Mouse (Mus musculus) liver, adult (tissue): ENCODE results near the gene Dydc2.

Experiments
- GATA4 ChIP-seq: IDR thresholded peaks from 2 replicates; pipeline ENCODE4 v1.6.1; 2014; ENCODE audit warnings: mild to moderate bottlenecking, low read length; ENCODE audit not compliant: insufficient replicate concordance

Gene Dydc2

DNA sequence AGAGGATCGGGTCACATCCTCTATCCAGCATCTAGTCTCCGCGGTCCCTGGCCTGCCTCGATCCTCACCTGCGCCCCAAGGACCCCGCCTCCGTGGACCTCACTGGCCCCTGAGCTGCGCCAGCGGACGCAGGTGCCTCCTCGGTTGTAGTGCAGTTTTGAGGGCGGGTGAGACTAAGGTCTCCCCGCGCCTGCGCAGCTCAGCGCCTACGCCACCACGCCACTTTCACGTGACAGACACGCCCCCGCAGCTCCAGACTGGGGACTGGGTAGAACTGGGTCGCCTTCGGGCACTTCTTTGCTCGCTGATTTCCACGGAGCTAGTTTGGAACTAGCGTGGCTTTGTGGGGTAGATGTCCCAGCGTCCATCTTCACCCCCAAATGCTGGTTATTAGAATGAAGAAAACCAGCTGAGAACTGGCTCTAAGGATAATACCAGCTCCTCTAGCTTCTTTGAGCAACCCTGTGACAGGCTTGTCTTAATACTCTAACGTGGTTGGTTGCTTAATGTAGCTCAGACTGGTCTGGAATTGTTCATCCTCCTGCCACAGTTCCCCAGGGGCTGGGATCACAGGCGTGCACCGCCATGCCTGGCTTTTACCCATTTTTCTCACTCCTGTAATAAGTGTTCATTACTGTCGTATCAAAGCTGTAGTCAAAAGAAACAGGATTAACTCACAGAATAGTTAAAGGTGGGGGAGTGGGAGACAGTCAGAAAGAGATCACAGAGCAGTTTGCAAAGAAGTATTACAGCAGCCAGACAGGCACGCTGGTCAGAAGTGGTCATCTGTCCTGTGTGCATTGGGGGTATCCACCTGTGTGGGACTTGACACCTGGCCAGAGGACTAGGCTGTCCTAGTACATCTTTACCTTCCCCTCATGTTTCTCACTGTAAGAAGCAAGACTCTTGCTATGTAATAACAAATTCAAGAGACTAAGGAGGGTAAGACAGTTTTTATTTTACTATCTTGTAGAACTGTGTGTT lies 55.1 kb downstream of the Dydc2 start, which contains the start of gene Fam213a:
Fam213a (minus strand) TSS at position 159 of the 984 bp plus-strand sequence.
- no peak for TF ChIP-seq GATA4

DNA sequence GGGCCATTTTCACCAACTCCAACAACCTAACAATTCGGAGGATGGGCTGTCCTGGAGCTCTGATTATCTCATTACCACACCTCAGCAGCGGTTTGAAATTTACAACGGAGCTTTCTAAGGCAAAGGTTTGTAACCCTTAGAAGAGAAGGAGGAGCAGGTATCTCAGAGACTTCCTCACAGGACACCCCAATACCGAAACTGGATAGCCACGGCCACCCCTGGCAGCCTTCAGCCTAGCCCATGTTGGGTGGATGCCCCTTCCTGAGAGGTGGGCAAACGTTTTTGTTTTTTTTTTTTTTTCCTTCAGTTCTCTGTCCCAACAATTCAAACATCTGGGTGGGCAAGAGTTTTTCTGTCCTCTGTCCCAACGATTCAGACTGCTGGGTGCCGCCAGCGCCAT lies 55.9 kb downstream of the Dydc2 start:
- no peak for TF ChIP-seq GATA4

DNA sequence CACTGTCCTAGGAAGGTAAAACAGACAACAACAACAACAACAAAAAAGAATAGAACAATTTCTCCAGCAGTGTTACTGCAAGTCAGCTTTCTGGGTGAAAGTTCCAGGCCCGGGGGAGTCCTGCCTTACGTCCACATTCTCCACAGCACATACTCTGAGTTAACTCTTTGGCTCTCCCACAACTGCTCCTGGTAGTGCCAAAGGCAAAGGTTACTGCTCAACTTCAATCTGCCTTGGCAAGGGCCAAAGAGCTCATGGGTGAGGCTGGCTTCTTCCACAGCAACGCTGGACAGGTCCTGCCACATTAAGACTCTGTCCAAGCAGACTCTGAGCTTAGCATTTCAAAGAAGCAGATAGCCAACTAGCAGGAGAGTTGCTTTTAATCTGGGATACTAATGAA lies 57.1 kb downstream of the Dydc2 start:
- TF ChIP-seq GATA4: no peak

DNA sequence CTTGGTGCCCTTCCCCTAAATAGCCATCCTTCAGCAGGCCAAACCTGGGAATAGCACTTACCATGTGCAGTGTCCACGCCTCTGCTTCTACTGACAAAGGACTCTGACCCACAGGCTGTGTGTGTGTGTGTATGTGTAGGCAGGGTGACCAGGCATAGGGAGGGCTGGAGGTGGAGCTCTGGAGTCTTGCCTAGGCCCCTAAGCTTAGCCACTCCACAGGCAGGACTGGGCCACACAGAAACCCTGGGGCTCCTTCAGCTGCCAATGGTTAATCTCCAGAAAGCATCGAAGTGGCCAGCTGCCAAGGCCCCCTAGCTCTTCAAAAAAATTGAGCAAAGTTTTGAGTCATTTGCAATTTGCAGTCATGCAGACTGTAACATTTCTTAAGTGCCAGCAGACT lies 60.9 kb downstream of the Dydc2 start:
- no peak for TF ChIP-seq GATA4

DNA sequence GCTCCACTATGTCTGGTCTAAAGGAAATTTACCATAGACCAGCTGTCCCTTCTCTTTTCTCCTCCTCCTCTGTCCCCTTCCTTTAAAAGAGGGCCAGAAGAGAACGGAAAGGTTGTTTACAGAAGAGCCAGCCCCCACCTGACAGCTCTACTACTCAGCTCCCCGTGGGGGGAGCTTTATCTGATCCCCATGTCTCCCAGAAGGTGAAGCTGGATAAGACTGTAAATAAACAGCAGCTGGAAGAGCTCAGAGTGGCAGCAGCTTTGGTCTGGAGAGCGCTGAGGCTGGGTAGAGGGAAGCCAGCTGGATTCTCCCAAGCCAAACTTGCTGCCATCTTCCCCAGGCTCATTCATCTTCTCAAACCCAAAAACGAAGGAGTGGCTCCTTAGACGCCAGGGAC lies 61.4 kb downstream of the Dydc2 start:
- TF ChIP-seq GATA4: no peak

DNA sequence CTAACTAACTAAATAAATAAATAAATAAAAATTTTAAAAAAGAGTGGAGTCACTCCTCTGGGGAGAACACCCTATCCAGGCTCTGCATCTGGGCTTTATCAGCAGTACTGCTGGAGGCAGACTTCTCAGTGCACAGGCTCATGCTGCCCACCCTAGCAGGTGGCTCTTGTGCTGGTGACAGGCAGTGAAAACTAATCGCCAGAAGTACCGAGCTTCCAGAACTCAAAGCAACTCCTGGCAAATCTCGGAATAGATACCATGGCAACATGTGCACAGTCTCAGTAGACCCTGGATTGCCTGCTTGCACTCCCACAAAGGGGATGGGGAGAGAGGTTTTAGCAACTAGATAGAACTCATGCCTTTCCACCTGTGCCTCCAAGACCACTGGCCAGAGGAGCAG lies 62.1 kb downstream of the Dydc2 start:
- no peak for TF ChIP-seq GATA4

DNA sequence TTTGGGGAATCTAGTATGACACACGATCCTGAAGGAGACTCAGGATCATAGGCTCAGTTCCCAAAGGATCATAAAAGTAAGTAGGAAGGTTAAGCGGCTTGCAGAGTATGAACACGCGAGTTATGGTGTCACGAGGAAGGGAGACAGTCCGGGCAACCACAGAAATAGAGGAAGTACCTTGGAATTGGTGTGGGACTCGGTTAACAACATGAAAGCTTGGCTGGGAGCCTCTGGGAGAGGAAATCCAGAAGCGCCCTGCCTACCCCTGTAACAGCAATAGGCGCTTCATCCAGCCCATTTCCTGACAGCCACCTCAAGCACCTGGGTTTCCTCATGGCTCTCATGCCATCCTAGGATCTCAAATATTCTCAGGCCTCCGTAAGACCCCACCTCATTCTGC lies 62.7 kb downstream of the Dydc2 start:
- TF ChIP-seq GATA4: no peak

DNA sequence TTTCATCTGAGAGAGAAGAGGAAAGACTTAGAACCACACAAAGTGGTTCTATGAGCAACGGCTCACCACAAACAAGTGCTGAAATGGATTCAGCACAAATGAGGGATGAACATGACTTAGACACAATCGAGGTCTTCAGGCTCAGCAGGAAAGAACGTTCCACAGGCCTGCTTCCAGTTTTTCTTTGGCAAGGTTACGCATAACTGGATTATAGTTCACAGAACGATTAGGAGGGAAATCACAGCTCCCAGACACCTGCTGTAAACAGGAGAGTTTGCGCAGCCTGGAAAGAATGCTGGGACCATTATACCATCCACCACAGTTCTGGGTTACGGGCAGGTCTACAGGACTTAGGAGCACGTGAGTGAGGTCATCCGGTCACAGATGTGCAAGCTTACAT lies 63.3 kb downstream of the Dydc2 start:
- no peak for TF ChIP-seq GATA4

DNA sequence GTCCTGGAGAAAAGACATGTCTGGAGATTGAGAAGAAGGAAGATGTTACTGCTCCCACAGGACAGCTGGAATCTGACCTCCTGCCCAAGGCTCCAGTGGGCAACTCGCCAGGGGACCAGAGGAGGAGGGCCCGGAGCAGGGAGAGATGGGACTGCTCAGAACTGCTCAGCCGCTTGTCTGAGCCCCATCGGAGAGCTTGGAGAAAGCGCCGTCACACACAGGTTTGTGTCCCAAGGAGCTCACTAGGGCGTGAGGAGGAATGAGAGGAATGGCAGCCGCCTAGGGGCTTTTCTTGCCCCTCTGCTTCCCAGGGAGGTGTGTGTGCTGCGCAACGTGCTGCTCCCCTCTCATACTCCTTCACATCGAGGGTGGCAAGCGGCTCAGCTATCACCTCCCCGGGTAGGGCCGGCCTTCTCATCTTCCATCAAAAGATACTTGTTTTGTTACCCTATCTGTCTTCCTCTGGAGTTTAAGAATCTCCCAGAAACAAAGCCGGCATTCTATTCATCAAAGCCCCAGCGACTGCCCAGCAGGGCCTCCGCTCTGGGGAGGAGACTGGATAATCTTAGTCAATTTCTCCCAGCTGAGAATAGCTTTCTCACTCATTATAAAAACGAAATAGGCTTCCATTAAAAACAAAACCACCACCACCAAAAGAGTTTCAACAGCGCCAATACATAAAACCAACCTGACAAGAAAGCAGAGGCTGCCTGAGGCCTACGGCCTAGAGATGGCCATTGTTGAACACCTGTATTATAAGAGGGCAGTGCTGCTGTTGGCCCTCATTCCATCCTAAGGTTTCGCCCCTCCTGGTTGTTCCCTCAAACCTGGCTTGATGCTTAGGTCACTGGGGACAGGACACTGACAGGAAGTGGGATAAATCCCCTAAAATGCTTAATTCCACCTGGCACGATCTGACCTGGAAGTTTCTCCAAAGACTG lies 64.5 kb downstream of the Dydc2 start:
- TF ChIP-seq GATA4: no peak

DNA sequence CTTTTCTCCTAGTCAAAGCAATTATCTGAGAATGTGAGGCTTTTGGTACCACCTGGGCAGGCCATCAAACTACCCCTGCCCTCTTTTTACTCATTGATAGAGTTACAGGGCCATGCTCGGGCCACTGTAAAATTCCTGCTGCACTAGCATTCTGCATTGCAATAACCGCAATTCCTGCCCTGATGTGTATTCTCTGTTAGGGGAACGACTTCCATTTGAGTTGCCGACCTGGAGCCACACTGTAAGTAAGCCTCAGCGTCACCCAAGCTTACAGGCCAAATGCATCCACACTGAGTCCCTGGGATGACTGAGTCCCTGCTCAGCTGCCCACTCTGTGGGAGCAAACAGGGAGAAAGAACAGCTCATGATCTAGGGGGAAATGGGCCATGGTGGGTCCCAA lies 67.4 kb downstream of the Dydc2 start:
- no peak for TF ChIP-seq GATA4

DNA sequence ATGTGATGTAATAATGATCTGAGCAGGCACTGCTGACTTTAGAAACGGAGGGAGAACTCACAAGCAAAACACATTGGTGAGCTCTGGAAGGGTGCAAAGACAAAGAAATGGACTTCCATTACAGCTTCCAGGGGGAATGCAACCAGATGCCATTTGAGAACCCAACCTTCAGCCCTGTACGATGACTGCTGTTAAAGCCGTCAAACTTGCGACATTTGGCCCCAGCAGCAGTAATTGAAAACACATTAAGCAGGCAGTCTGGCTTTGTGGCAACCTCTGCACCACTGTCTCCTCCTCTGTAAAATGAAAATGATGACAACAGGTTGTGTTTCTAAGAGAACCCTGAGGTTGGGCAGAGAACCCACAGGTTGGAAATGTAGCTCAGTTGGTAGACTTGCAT lies 68.2 kb downstream of the Dydc2 start:
- no peak for TF ChIP-seq GATA4

DNA sequence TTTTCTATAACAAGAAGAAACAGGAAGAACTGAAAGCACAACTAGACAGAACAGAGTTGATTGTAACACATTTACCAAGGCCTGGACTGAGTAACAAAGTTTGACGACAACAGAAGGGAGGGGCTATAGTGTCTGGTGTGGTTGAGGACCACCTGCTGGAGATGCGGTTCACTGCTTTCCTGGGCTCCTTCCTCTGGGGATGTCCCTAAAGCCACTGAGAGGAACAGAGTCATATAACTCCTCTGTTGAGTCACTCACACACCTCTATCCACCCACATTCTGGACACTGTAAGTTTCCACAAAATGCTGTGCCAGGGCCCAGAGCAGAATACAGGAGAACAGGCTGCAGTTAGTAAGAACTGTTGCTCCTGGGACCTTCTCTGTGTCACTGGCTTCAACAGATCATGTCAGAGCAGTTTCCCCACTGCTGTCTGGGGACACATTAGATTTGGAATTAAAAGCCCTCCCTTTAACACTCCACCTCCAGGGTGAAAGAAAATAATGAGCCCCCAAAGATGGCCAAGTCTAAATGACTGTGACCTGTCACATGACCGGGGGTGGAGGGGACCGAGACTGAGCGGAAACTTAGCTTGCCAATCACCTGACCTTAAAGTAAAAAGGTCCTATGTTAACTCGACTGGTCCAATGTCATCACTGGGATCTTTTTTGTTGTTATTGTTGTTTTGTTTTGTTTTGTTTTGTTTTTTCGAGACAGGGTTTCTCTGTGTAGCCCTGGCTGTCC lies 68.9 kb downstream of the Dydc2 start:
- TF ChIP-seq GATA4: no peak
